Mouse (Mus musculus): ENCODE results near the gene Phrf1.

- TF ChIP-seq POLR2A (IDR thresholded peaks at IDR 0.05; ENCODE audit: control insufficient read depth in 1 of 2, insufficient read depth in 1 of 2, low read depth in 1 of 2, low read length in 2 of 2, poor library complexity in 1 of 2): no peak
- TF ChIP-seq EP300 (IDR thresholded peaks at IDR 0.05; ENCODE audit: low read depth in 1 of 2, low read length in 2 of 2): no peak
- no peak for TF ChIP-seq ZMIZ1 (IDR thresholded peaks at IDR 0.05; ENCODE audit: low read depth, low read length)
- TF ChIP-seq UBTF (IDR thresholded peaks at IDR 0.05; ENCODE audit: borderline replicate concordance, insufficient read depth, low read depth, low read length): no peak
- no peak for TF ChIP-seq CTCF (IDR thresholded peaks at IDR 0.05 in 2 of 3, conservative IDR thresholded peaks at IDR 0.05 in 1 of 3; ENCODE audit: control insufficient read depth in 1 of 3, insufficient read depth in 1 of 3, low read depth in 2 of 3, low read length in 3 of 3, poor library complexity in 1 of 3, severe bottlenecking in 1 of 3)
- TF ChIP-seq MYC (IDR thresholded peaks at IDR 0.05; ENCODE audit: low read depth, low read length): no peak
Measured at GRCm38 (mm10) chr7:141217343-141218013, 11.1 kb upstream of the Phrf1 start.

All from MEL (cell line).